Mouse (Mus musculus) erythroid progenitor cell, adult 5-6 weeks (primary cell): ENCODE results near the gene Col27a1. TPM values are rescaled to one million over a fixed set of nuclear protein-coding genes. Genes with fewer than 3 reads are reported as not detected.

Experiments used
- ATAC-seq: replicated peaks from 2 replicates; pipeline ENCODE4 v1.8.0; 2016; ENCODE audit warnings: moderate number of reproducible peaks, mild to moderate bottlenecking, moderate TSS enrichment, inconsistent platforms; ENCODE audit not compliant: poor library complexity, low FRiP score, severe bottlenecking
- total RNA-seq, 2 experiments: library from RNA; stranded (forward) in 1 of 2; stranded (reverse) in 1 of 2; fragments of 150-400 nt in 1 of 2; fragments of 186-747, 209-891 nt in 1 of 2; gene quantifications; 2 replicates each; pipeline versions ENCODE4 v1.2.3 to v1.2.4; 2015 to 2017; ENCODE audit warnings: low replicate concordance in 2 of 2

The Col27a1 gene
- total RNA-seq (2015; ENCODE audit: low replicate concordance) (0.36 and 0.42 TPM in 2 replicates), total RNA-seq (2017; ENCODE audit: low replicate concordance) (under 0.01 TPM in 1 of 2 replicates, not detected in the other)

DNA sequence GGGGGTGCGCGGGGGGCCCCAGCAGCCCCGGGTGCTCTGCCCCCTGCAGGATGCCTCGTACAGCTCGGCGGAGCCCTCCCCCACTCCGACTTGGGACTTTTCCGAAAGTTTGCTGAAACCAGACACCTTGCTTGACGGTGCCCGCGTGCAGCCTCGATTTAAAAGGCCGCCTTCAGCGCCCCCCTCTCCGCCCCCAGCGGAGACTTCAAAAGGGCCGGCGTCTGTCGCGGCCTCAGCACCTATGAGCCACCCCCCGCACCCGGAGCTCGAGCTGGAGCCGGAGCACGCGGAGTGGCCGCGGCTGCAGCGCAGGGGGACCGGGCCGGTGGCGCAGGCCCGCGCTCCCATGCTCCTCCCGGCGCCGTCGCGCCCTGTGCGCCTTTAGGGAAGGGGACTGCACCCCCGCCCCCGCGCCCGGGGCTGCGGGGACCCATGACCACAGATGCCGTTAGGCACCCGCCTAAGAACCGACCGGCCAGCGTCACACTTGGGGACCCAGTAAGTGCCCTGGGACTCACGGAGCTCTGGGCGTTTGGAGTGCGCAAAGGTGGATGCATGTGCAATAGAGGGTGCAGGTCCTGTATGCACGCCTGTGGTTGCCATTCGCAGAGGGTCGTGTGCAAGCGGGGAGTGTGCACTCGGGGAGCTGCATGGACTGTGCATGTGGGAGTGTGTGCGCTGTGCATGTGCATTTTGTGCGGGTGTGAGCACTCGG is at the start of gene Col27a1:
Gene Col27a1 (plus strand): TSS at position 98 of the 715 bp plus-strand sequence.
- no peak for ATAC-seq

- ATAC-seq: no peak
Measured at GRCm38 (mm10) chr4:63165636-63166035, 48.2 kb upstream of the Col27a1 start.

DNA sequence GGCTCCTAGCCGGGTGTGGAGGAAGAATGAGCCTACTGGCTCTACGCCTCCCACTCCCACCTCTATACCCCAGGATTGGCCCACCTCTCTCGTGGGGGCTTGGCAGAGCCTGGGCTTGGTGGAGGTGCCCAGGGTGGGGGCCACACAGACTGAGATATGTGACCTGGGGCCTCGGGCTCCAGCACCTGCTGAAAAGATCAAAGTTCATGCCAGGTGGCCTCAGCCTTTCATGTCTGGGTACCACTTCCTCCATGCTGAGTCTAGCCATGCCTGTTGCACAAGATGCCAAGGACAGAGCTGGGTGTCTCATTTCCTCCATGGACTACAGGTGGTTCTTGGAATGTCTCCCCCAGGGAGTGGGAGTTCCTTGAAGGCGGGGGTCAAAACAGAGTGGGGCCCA is 47.5 kb upstream of the Col27a1 start:
- no peak for ATAC-seq

- no peak for ATAC-seq
Measured at GRCm38 (mm10) chr4:63170061-63170460, 43.7 kb upstream of the Col27a1 start.

- no peak for ATAC-seq
Measured at GRCm38 (mm10) chr4:63171122-63171521, 42.7 kb upstream of the Col27a1 start.

- ATAC-seq: no peak
Measured at GRCm38 (mm10) chr4:63171969-63172685, 41.7 kb upstream of the Col27a1 start, which contains the start of gene Kif12. Kif12 (minus strand) TSS chr4:63172131.

DNA sequence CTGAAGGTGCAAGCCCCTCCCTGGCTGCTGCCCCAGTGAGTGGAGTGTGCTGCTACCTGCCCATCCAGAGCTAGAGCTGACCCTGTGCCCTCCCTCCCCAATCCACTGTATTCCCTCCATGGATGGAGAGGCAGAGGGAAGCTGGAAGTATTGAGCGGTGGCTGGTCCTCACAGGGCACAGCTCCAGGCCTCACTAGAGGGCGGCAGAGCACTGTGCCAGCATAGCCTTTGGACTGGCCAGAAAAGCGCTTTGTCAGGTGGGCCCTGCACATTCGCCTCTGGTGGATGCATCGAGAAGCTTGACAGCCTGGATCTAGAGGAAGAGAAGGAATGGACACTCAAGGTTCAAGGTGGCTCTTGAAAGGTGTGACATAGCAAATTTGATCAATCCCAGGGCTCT is 32.2 kb upstream of the Col27a1 start:
- ATAC-seq: no peak

DNA sequence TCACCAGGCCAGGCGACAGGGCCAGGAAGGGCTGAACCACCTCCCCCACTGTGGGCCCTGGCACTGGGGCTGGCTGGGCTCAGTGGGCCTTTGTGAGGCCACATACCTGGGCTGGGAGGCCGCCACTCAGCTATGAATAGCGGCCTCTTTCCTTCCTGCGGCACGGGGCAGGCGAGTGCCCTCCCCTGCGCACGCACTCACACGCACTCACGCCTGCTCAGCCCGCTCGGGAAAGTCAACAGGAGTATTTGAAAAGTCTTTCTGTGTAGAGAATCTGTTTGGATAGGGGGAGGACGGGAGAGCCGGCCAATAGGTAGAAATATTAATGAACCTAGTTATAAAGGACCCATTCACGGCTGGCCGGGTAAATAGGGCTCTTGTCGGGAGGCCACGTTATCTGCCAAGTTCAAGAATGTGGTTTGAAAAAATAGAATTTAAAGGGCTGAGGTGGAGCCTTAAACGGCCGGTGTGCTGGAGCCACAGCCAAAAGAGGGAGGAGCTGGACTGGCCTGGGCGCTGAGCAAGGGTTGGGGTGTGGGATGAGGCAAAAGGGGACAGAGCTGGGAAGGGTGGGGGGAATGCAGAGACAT is 27.4 kb upstream of the Col27a1 start:
- ATAC-seq: no peak

DNA sequence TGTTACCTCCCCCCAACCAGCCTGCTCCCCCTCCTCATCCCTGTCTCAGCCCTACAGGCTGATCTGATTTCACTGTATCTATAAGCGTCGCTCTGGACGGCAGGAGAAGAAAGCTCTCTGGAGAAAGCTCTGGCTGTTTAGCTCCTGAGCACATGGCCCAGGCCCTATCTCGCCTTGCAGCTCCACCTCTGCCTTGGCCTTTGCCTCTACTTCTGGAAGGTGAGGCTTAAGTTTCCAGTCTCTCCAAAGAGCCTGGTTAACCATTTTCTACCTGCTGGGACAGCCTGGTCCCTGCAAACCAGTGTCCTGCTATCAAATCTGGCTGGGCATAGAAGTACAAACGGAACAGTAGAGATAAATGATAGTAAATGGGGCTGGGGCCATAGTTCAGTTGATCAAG is 22.2 kb upstream of the Col27a1 start:
- no peak for ATAC-seq

DNA sequence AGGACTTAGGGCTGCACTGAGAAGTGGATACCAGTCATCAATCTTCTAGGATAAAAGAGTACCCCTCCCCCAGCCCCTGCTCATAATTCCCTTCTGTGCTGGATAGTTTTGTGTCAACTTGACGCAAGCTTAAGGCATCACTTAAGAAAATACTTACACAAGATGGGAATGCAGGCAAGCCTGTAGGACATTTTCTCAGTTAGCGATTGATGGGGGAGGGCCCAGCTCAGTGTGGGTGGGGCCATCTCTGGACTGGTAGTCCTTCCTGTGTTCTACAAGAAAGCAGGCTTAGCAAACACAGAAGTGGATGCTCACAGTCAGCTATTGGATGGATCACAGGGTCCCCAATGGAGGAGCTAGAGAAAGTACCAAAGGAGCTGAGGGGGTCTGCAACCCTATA is 19.4 kb upstream of the Col27a1 start:
- no peak for ATAC-seq

DNA sequence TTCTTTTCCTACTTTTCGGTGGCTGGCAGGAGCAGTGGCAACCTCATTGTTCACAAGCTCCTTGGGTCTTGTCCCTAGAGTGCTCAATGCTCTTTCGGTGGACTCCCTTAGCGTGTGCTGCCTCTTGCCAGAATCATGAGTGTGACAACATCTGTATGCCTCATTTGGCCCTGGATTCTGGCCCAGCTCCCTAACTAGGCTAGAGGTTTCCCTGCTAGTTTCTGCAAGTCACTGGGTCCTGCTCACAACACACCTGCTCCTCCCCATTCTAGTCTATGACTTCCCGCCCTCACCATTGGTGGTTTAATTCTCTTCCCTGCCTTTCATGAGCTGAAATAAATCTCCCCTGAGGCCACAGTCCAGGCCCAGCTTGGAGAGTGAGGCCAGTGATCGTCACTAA is 14.4 kb upstream of the Col27a1 start:
- no peak for ATAC-seq

DNA sequence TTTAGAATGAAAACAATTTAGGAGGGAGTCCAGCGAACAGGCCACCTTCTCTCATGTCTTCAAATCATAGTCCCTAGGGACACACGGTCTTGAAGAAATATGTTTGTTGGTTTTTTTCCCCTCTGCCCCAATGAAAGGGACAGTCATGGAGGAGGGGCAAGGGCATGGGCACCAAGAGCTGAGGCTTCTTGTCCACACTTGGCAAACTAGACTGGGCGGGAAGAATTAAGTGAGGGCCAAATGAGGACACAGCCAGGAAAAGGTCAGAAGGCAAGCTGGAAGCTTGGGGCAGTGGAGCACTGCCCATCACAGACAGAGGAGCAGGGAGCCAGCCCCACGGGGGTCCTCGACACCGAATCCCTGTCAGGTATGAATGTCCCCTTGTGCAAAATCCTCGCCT is 9.9 kb upstream of the Col27a1 start:
- no peak for ATAC-seq

DNA sequence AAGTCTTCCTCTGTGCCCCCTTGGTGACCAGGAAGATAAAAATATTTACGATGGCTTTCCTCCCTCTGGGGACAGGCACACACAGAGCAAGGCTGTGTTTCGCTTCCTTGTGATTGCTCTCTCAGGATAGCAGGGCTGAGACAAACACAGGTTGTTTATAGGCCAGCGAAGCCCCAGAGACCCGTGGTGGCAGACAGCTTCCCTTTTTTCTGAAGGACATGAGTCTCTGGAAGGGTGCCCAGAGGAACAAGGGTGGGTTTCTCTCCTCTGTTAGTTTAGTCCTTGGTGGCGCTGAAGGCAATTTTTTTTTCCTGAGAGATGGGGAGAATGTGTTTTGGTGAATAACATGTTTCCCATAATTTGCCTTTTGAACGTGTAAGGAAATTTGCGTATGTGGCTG is 8.2 kb upstream of the Col27a1 start:
- no peak for ATAC-seq

DNA sequence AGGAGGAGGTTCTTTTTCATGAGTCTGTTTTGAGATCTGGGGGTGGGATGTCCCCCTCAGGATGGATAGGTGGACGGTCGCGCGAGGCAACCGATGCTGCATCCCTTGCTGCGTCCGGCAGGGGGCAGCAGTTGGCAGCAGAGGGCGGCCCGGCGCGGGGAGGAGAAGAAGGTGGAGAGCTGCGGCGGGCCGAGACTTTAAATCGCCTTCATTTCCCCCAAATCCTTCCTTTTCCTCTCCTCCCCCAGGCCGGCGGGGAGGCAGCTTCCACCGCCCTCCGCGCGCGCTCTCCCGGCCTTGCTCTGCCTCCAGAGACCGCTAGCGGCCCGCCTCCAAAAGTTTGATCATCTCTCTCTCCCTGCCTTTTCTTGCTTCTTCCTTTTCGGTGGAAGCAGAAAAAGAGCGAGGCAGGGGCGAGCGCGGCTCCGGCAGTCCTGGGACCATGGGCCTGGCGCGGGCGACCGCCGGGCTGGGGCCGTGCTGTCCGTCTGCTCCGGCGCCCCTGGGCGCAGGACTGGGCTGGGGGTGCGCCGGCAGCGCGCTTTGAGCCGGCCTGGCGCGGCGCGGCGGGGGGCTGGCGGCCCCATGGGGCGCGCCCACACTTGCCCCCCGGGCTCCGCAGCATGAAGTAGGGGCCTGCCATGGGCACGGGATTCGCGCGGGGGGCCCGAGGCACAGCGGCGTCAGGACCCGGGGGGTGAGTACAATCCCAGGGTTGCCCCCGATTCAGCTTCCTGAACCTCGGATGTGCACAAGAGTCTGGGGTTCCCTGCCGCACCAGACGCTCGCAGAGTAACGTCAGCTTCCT is 1.6 kb downstream of the Col27a1 start:
- 0 out of 2 replicates have a peak, but pooled peaks have one; percentile 47 for ATAC-seq

DNA sequence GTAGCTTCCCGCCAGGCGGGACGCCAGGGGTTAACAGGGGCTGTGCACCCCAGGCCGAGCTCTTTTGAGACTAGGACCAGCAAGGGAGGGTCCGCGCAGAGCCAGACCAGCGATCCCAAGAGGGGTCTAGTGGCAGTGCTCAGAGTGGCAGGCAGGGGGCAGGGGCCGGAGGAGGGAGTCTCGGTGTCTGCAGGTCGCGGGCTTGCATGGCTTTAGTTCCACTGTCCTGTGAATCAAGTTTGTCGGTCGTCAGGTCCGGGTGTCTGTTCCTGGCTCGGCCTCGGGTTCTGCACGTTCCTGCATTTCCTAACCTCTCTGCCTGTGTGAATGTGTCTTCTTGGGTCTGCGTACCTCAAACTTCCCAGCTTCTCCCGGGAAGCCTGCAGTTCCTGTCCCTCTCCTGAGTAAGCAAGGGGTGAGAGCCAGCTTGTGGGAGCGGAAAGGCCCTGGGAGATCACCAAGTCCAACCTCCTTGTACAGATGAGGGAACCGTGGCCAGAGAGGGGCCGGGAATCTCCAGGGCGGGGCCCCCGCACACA is 2.3 kb downstream of the Col27a1 start:
- ATAC-seq: no peak

GRCm38 (mm10) chr4:63216566-63216965 is 2.8 kb downstream of the Col27a1 start:
- ATAC-seq: no peak

GRCm38 (mm10) chr4:63217513-63217912 is 3.7 kb downstream of the Col27a1 start:
- no peak for ATAC-seq

- no peak for ATAC-seq
Measured at GRCm38 (mm10) chr4:63219059-63219458, 5.3 kb downstream of the Col27a1 start.

- no peak for ATAC-seq
Measured at GRCm38 (mm10) chr4:63219635-63220034, 5.8 kb downstream of the Col27a1 start.
